Mouse (Mus musculus): ENCODE results near the gene Adamts8. TPM values are rescaled to one million over a fixed set of nuclear protein-coding genes. Genes with fewer than 3 reads are reported as not detected.

Gene Adamts8
- polyA plus RNA-seq, 1 experiment from 2014 or later: 3.8 TPM

GRCm38 (mm10) chr9:30918466-30919356 lies 23.7 kb upstream of the Adamts8 start:
- no peak for ATAC-seq (ENCODE audit: low read depth)
- H3K27me3 ChIP-seq (ENCODE audit: control insufficient read depth, insufficient read depth, low read depth, low read length): peaks cover 25% of the 10 kb centered on the region
- H3K4me3 ChIP-seq (ENCODE audit: low read length): no peak overlapping the region
- WGBS: 35% methylated on average over 12 of the region's 12 CpGs
- peaks cover 15% of the 10 kb centered on the region for H3K4me1 ChIP-seq (replicated peaks; ENCODE audit: control insufficient read depth, insufficient read depth, low read length)
- H3K36me3 ChIP-seq (ENCODE audit: control insufficient read depth, insufficient read depth, low read length): no peaks in the 10 kb centered on the region
- H3K4me2 ChIP-seq (ENCODE audit: low read depth, low read length): peak overlapping the region; percentile 24; the same call in 1 of the 2 replicates
- H3K9ac ChIP-seq (ENCODE audit: low read length): no peak overlapping the region
- no peak overlapping the region; the same call in 1 of the 2 replicates for H3K27ac ChIP-seq (ENCODE audit: low read length)
- no peaks in the 10 kb centered on the region for H3K9me3 ChIP-seq (ENCODE audit: control insufficient read depth, low read length)

- Histone ChIP-seq H3K9me3 (ENCODE audit: control insufficient read depth, low read length) (no peaks in the 10 kb centered on the region), H3K27ac (ENCODE audit: low read length) (no peak overlapping the region), H3K4me1 (replicated peaks; ENCODE audit: control insufficient read depth, insufficient read depth, low read length) (peaks cover 15% of the 10 kb centered on the region), H3K9ac (ENCODE audit: low read length) (no peak overlapping the region), H3K27me3 (ENCODE audit: control insufficient read depth, insufficient read depth, low read depth, low read length) (peaks cover 29% of the 10 kb centered on the region), H3K4me2 (ENCODE audit: low read depth, low read length) (peak overlapping the region; percentile 24; the same call in 1 of the 2 replicates), H3K4me3 (ENCODE audit: low read length) (no peak overlapping the region), H3K36me3 (ENCODE audit: control insufficient read depth, insufficient read depth, low read length) (no peaks in the 10 kb centered on the region)
- 74% methylated on average over 9 of the region's 9 CpGs for WGBS
- no peak for ATAC-seq (ENCODE audit: low read depth)
Measured at GRCm38 (mm10) chr9:30919686-30920085, 22.7 kb upstream of the Adamts8 start.

- ATAC-seq (ENCODE audit: low read depth): no peak
- Histone ChIP-seq H3K9me3 (ENCODE audit: control insufficient read depth, low read length) (no peaks in the 10 kb centered on the region), H3K4me2 (ENCODE audit: low read depth, low read length) (peak overlapping the region; percentile 92), H3K4me1 (replicated peaks; ENCODE audit: control insufficient read depth, insufficient read depth, low read length) (peaks cover 13% of the 10 kb centered on the region), H3K27me3 (ENCODE audit: control insufficient read depth, insufficient read depth, low read depth, low read length) (peaks cover 29% of the 10 kb centered on the region), H3K4me3 (ENCODE audit: low read length) (peak overlapping the region; percentile 57), H3K27ac (ENCODE audit: low read length) (no peak overlapping the region), H3K9ac (ENCODE audit: low read length) (no peak overlapping the region; the same call in 1 of the 2 replicates), H3K36me3 (ENCODE audit: control insufficient read depth, insufficient read depth, low read length) (no peaks in the 10 kb centered on the region)
- 22% methylated on average over 6 of the region's 6 CpGs for WGBS
Measured at GRCm38 (mm10) chr9:30920736-30921135, 21.6 kb upstream of the Adamts8 start.

GRCm38 (mm10) chr9:30921261-30922103 lies 20.9 kb upstream of the Adamts8 start:
- ATAC-seq (ENCODE audit: low read depth): no peak
- 2% methylated on average over 56 of the region's 56 CpGs for WGBS
- H3K27ac ChIP-seq (ENCODE audit: low read length): no peak overlapping the region
- peak overlapping the region; percentile 92 for H3K4me2 ChIP-seq (ENCODE audit: low read depth, low read length)
- peaks cover 13% of the 10 kb centered on the region for H3K4me1 ChIP-seq (replicated peaks; ENCODE audit: control insufficient read depth, insufficient read depth, low read length)
- no peaks in the 10 kb centered on the region for H3K9me3 ChIP-seq (ENCODE audit: control insufficient read depth, low read length)
- H3K36me3 ChIP-seq (ENCODE audit: control insufficient read depth, insufficient read depth, low read length): no peaks in the 10 kb centered on the region
- H3K9ac ChIP-seq (ENCODE audit: low read length): peak overlapping the region; percentile 38
- peak overlapping the region; percentile 57 for H3K4me3 ChIP-seq (ENCODE audit: low read length)
- H3K27me3 ChIP-seq (ENCODE audit: control insufficient read depth, insufficient read depth, low read depth, low read length): peaks cover 29% of the 10 kb centered on the region

GRCm38 (mm10) chr9:30922197-30922894 lies 20.0 kb upstream of the Adamts8 start, which contains the start of gene Adamts15:
Adamts15 (minus strand) TSS chr9:30922452.
- peak; percentile 90 for ATAC-seq (ENCODE audit: low read depth)
- under 1% methylated on average over 47 of the region's 47 CpGs for WGBS
- peak within 1 kb of the TSS; percentile 57 for H3K4me3 ChIP-seq (ENCODE audit: low read length)
- no peaks in the 10 kb centered on the region for H3K36me3 ChIP-seq (ENCODE audit: control insufficient read depth, insufficient read depth, low read length)
- no peak within 1 kb of the TSS for H3K27ac ChIP-seq (ENCODE audit: low read length)
- H3K9ac ChIP-seq (ENCODE audit: low read length): peak within 1 kb of the TSS; percentile 38
- peaks cover 29% of the 10 kb centered on the region for H3K27me3 ChIP-seq (ENCODE audit: control insufficient read depth, insufficient read depth, low read depth, low read length)
- H3K9me3 ChIP-seq (ENCODE audit: control insufficient read depth, low read length): no peaks in the 10 kb centered on the region
- H3K4me1 ChIP-seq (replicated peaks; ENCODE audit: control insufficient read depth, insufficient read depth, low read length): peaks cover 13% of the 10 kb centered on the region
- H3K4me2 ChIP-seq (ENCODE audit: low read depth, low read length): peak within 1 kb of the TSS; percentile 92

- H3K4me3 ChIP-seq (ENCODE audit: low read length): no peak overlapping the region
- no peaks in the 10 kb centered on the region for H3K36me3 ChIP-seq (ENCODE audit: control insufficient read depth, insufficient read depth, low read length)
- no peak overlapping the region for H3K4me2 ChIP-seq (ENCODE audit: low read depth, low read length)
- H3K9me3 ChIP-seq (ENCODE audit: control insufficient read depth, low read length): no peaks in the 10 kb centered on the region
- no peak overlapping the region for H3K9ac ChIP-seq (ENCODE audit: low read length)
- no peaks in the 10 kb centered on the region for H3K4me1 ChIP-seq (replicated peaks; ENCODE audit: control insufficient read depth, insufficient read depth, low read length)
- 86% methylated on average over 2 of the region's 2 CpGs for WGBS
- H3K27ac ChIP-seq (ENCODE audit: low read length): no peak overlapping the region
- H3K27me3 ChIP-seq (ENCODE audit: control insufficient read depth, insufficient read depth, low read depth, low read length): peaks cover 3% of the 10 kb centered on the region; the same call in 1 of the 2 replicates
- no peak for ATAC-seq (ENCODE audit: low read depth)
Measured at GRCm38 (mm10) chr9:30928759-30929158, 13.6 kb upstream of the Adamts8 start.

GRCm38 (mm10) chr9:30932346-30932745 lies 10.0 kb upstream of the Adamts8 start:
- Histone ChIP-seq H3K4me2 (ENCODE audit: low read depth, low read length) (no peak overlapping the region), H3K36me3 (ENCODE audit: control insufficient read depth, insufficient read depth, low read length) (no peaks in the 10 kb centered on the region), H3K9me3 (ENCODE audit: control insufficient read depth, low read length) (no peaks in the 10 kb centered on the region), H3K9ac (ENCODE audit: low read length) (no peak overlapping the region), H3K4me1 (replicated peaks; ENCODE audit: control insufficient read depth, insufficient read depth, low read length) (no peaks in the 10 kb centered on the region), H3K27ac (ENCODE audit: low read length) (no peak overlapping the region), H3K27me3 (ENCODE audit: control insufficient read depth, insufficient read depth, low read depth, low read length) (peaks cover 2% of the 10 kb centered on the region; the same call in 1 of the 2 replicates), H3K4me3 (ENCODE audit: low read length) (no peak overlapping the region)
- ATAC-seq (ENCODE audit: low read depth): peak; percentile 59; the same call in 1 of the 2 replicates
- WGBS: 29% methylated on average over 4 of the region's 4 CpGs

- no peak for ATAC-seq (ENCODE audit: low read depth)
- no peak overlapping the region for H3K9ac ChIP-seq (ENCODE audit: low read length)
- no peak overlapping the region for H3K27ac ChIP-seq (ENCODE audit: low read length)
- no peak overlapping the region for H3K4me3 ChIP-seq (ENCODE audit: low read length)
- no peaks in the 10 kb centered on the region for H3K4me1 ChIP-seq (replicated peaks; ENCODE audit: control insufficient read depth, insufficient read depth, low read length)
- peaks cover 5% of the 10 kb centered on the region; the same call in 1 of the 2 replicates for H3K27me3 ChIP-seq (ENCODE audit: control insufficient read depth, insufficient read depth, low read depth, low read length)
- no peaks in the 10 kb centered on the region for H3K36me3 ChIP-seq (ENCODE audit: control insufficient read depth, insufficient read depth, low read length)
- no peaks in the 10 kb centered on the region for H3K9me3 ChIP-seq (ENCODE audit: control insufficient read depth, low read length)
- no peak overlapping the region for H3K4me2 ChIP-seq (ENCODE audit: low read depth, low read length)
- 12% methylated on average over 6 of the region's 6 CpGs for WGBS
Measured at GRCm38 (mm10) chr9:30934827-30935226, 7.5 kb upstream of the Adamts8 start.

All from lung, embryonic 16.5 days (tissue).